Mouse (Mus musculus): ENCODE results near the gene Eml4.

- TF ChIP-seq E2F4 (IDR thresholded peaks at IDR 0.05; ENCODE audit: borderline replicate concordance, low read depth, low read length) (no peak), ZNF384 (IDR thresholded peaks at IDR 0.05; ENCODE audit: low read depth, low read length) (no peak), USF2 (IDR thresholded peaks at IDR 0.05; ENCODE audit: borderline replicate concordance in 1 of 2, insufficient read depth in 1 of 2, low read depth in 1 of 2, low read length in 2 of 2) (no peak), TAL1 (IDR thresholded peaks at IDR 0.05; ENCODE audit: low read length) (no peak), EP300 (IDR thresholded peaks at IDR 0.05; ENCODE audit: low read depth in 1 of 2, low read length in 2 of 2) (no peak), POLR2A (IDR thresholded peaks at IDR 0.05; ENCODE audit: control insufficient read depth in 1 of 2, insufficient read depth in 1 of 2, low read depth in 1 of 2, low read length in 2 of 2, poor library complexity in 1 of 2) (no peak), CTCF (IDR thresholded peaks at IDR 0.05 in 2 of 3, conservative IDR thresholded peaks at IDR 0.05 in 1 of 3; ENCODE audit: control insufficient read depth in 1 of 3, insufficient read depth in 1 of 3, low read depth in 2 of 3, low read length in 3 of 3, poor library complexity in 1 of 3, severe bottlenecking in 1 of 3) (no peak), MAFK (IDR thresholded peaks at IDR 0.05; ENCODE audit: borderline replicate concordance, low read depth, low read length) (no peak)
These were observed 27.1 kb upstream of the Eml4 start for GRCm38 (mm10) chr17:83323410-83324268.
